Comparison of ENCODE assay signal across 22 mouse cellular contexts in the genomic region with DNA sequence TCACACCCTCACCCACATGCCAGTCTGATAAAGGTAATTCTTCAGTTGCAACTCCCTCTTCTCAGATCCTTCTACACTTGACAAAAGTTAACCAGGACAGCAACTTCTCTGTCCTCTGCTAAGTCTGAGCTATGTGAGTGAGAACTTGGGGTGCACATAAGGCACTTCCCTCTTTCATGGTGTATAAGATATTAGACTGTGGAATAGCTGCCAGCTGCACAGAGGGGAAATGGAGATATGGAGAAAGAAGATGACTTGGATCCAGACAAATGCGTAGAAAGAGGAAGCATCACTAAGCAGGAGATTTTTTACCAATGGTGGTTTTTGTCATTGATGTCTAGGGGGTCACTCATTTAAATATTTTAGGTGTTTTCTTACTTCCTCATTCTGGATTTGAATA.
"Had no signal": no experiment of that assay in that cellular context is flagged by ENCODE, and none has a peak within 500 bp of the region (broad histone marks: within the 10 kb centered on the region; RNA-seq: fewer than 3 reads in every experiment).

No protein-coding gene starts in this region.

- DNase-seq: kidney, adult 2 months; kidney, postnatal 10 days; kidney, postnatal 4 days; left cerebral cortex, postnatal 4 days; liver, postnatal 0 days; lung, postnatal 10 days; lung, postnatal 36 days; right cerebral cortex, adult 18-20 months; right cerebral cortex, postnatal 25 days; thymus, adult 18-20 months; thymus, postnatal 36 days had no signal

- ATAC-seq: intestine, postnatal 0 days; liver, postnatal 0 days; midbrain, embryonic 13.5 days; midbrain, embryonic 16.5 days had no signal

- H3K27ac ChIP-seq: kidney, embryonic 15.5 days; limb, embryonic 12.5 days; limb, embryonic 15.5 days; liver, embryonic 14.5 days; lung, embryonic 15.5 days; midbrain, embryonic 10.5 days; midbrain, embryonic 13.5 days; neural tube, embryonic 13.5 days had no signal

- H3K4me3 ChIP-seq: kidney, embryonic 15.5 days; limb, embryonic 12.5 days; limb, embryonic 15.5 days; lung, embryonic 15.5 days; midbrain, embryonic 10.5 days; midbrain, embryonic 13.5 days; myocyte; neural tube, embryonic 13.5 days had no signal

- H3K4me1 ChIP-seq: limb, embryonic 12.5 days; limb, embryonic 15.5 days; lung, embryonic 15.5 days; midbrain, embryonic 10.5 days; midbrain, embryonic 13.5 days had no signal
